Mouse (Mus musculus) ES-E14 (cell line): ENCODE results near the gene Gsk3b.

Experiments used
- HCFC1 ChIP-seq: IDR thresholded peaks from 2 replicates; pipeline ENCODE4 v1.6.1; 2012; ENCODE audit warnings: low read length, inconsistent platforms, borderline replicate concordance; ENCODE audit not compliant: insufficient read depth
- ZC3H11A ChIP-seq: IDR thresholded peaks from 2 replicates; pipeline ENCODE4 v1.6.1; 2012; ENCODE audit warnings: low read depth, mild to moderate bottlenecking, inconsistent platforms, low read length, borderline replicate concordance
- ZNF384 ChIP-seq: IDR thresholded peaks from 2 replicates; pipeline ENCODE4 v1.6.1; 2012; ENCODE audit warnings: low read depth, low read length, inconsistent platforms

GRCm38 (mm10) chr16:38097521-38097920, 8.7 kb downstream of the Gsk3b start:
- TF ChIP-seq HCFC1 (no peak), ZNF384 (no peak), ZC3H11A (no peak)
